Mouse (Mus musculus): Measurements from ENCODE around the gene Fam198b.

Fam198b gene

DNA sequence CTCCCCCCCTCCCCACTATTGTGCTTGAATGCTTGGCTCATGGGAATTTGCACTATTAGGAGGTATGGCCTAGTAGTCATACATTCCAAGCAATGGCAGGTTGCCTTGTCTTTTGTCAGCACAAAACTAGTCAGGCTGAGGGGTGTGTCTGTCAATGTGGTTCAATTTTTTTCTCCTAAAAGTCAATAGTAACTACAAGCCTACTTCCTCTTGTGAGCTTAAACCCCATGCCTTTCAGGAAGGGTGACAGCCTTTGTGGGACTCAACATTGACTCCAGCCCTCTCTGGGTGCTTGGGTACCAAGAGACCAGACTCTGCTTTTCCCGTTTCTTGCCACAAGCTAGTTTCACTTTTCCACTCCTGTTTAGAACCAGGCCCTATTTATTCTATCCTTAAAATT lies 96.4 kb downstream of the Fam198b start:
- DNase-seq (ENCODE audit: low spot score in 2 of 2): no peak

DNA sequence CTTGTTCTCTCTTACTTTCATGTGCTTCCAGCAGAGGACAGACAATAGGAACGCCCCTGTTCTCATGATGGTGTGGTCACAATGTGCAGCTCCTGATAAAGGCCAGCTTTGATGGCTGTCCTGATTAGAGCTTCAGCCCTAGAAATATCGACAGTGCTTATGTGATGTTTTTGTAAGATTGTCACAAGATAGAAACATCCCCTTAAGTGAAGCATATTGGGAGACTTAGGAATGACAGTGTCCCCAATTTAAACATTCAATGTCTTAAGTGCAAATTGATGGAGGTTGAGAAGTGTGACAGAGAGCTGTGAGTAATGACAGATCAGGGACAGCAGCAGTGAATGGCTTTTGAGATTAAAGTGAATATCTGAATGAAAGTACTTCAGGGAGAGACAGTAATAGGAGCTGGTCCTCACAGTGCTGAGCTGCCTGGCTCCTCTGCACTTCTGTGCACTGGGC lies 99.7 kb downstream of the Fam198b start:
- DNase-seq (ENCODE audit: low spot score in 2 of 2): no peak

DNA sequence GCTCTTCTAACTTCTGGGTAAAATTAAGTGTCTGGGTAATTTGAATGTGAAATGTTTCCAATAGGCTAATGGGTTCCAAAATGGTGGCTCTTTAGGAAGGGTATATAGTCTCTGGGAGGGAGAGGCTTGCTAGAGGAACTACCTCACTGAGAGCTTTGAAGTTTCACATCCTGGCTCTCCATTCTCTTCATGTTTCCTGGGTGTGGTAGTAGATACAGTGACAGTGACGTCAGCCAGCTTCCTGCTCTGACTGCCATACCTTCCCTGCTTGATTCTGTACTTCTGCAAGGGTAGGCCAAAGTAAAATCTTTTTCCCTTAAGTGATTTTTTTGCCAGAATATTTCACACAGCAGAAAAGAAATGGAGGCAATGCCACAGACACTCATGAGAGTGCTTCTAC lies 100.2 kb downstream of the Fam198b start:
- no peak for DNase-seq (ENCODE audit: low spot score in 2 of 2)

DNA sequence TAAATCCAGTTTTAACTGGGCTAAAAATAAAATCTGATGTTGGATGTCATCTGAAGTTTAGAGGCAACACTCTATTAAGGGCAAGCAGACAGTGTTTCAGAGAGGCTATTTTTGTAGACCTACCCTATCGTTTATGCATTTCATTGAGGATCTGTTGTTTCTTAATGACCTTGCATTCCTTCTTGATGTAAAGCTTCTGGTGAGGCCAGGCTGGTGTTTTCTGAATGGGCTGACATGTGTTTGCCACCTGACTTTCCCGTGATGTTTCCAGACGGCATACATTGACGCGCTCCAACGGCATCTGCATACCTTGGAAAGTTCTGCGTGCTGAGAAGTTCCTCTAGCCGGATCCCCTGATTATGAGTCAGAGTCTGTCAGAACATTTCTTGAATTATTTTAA lies 104.9 kb downstream of the Fam198b start:
- DNase-seq (ENCODE audit: low spot score in 2 of 2): no peak

DNA sequence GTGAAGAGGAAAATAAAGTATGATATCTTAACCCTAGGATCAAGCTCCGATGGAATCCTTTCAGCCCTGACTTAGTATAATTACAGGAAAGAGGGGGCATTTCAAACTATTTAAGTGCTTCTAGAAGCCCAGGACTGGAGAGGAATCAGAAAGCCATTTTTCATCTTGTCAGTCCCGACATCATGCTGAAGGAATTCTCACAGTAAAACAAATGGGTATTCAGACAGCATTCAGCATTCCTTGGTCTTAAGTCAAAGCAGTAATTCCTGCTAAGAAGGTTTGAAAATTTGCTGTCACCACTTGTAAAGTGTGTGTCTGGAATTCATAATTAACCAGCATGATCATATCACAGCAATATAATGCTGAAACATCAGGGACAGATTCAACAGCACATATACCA lies 105.6 kb downstream of the Fam198b start:
- DNase-seq (ENCODE audit: low spot score in 2 of 2): no peak

DNA sequence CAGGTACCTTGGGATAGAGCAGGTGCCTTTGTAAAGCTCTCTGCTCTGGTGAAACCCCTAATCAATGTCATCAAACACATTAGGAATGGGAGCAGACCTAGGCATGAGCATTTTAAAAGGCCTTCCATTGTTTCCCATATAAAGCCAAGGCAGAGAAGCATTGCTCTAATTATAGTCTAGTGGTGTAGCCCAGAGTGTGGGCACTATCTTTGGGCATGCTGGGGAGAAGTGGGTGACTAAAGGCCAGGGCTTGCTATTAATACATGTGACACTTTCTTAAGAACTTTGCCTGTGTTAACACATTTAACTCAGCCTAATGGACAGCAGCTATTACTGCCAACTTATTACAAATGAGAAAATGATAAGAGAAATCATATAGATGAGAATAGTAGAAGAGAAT lies 106.1 kb downstream of the Fam198b start:
- no peak for DNase-seq (ENCODE audit: low spot score in 2 of 2)

DNA sequence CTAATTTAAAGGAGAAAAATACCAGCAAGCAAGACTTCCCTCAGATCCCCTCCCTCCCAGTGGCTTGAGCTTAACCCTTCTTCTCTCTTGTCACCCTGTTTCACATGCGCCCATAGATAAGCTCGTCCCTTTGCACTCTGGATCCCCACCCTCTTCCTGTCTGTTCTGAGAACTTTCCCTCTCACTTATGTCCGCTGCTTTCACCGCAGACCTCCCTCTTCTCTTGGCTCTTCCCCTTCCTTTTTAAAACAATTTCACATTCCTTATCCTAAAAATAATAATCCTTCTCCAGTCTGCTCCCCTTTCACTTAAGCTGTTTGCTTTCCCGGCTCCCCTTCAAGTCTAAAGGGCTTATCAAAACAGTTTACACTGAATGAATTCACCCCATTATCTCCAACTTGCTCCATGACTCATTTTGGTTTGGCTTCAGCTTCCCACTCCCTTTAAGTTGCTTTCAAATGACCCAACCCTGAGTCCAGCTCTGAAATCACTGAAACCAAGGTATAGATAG lies 109.8 kb downstream of the Fam198b start:
- DNase-seq (ENCODE audit: low spot score in 2 of 2): no peak

DNA sequence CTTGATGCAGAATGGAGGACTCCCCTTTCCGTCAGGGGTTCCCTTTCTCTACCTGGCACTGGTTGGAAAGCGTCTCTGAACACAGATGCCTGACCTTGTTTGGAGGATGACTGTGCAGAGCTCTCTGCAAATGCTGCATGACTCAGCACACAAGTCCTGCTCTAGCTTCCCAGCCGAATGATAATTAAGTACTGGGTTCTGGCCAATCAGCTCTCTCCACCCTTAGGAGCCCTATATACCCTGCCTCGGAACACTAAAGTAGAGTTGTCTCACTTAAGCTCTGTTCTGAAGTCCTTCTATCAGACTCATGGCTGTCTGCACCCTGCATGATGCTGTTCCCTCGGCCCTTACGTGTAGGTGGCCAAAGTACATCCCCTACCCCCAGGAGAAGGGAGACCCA lies 111.4 kb downstream of the Fam198b start:
- DNase-seq (ENCODE audit: low spot score in 2 of 2): no peak
